ENCODE assay signal across 24 mouse cellular contexts in the genomic region with DNA sequence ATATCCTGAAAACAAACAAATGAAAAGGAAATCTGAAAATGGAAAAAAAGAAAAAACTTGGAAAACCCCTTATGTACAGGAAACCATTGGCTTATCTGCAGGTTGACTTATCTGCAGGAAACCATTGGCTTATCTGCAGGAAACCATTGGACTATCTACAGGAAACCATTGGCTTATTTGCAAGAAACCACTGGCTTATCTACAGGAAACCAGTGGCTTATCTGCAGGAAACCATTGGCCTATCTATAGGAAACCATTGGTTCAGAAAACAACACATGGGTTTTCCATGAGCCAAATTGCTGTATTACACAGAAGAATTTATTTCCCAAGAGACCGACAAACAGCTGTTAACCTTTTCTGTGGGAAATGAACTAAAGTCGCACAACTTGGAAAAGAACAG. TPM values are rescaled to one million over a fixed set of nuclear protein-coding genes. Genes with fewer than 3 reads are reported as not detected.
A peak's percentile ranks its signal among the peaks of the same experiment; 100 is the strongest.
DNase-seq lines count a peak whose midpoint lies in the region; ATAC-seq and TF ChIP-seq lines count a peak whose summit lies in the region.
"Had no signal": no experiment of that assay in that cellular context is flagged by ENCODE, and none has a peak within 500 bp of the region (broad histone marks: within the 10 kb centered on the region; RNA-seq: fewer than 3 reads in every experiment).

No protein-coding gene starts in this region.

- no peak overlapping the region for H3K9ac ChIP-seq in heart, embryonic 12.5 days
- H3K9ac ChIP-seq: forebrain, embryonic 12.5 days; heart, embryonic 15.5 days; limb, embryonic 13.5 days; liver, embryonic 15.5 days; midbrain, embryonic 13.5 days; neural tube, embryonic 15.5 days had no signal

- H3K4me1 ChIP-seq in heart, embryonic 12.5 days (replicated peaks), result no peaks in the 10 kb centered on the region
- H3K4me1 ChIP-seq in kidney, adult 2 months (ENCODE audit: control insufficient read depth, insufficient read depth, low read length), result no peaks in the 10 kb centered on the region
- H3K4me1 ChIP-seq: forebrain, embryonic 12.5 days; heart, embryonic 15.5 days; limb, embryonic 13.5 days; liver, embryonic 15.5 days had no signal

- WGBS in heart, embryonic 12.5 days, result 67% methylated on average over 2 of the region's 2 CpGs
- 53% methylated on average over 2 of the region's 2 CpGs for WGBS in kidney, adult 2 months

- DNase-seq in heart, adult 11 months, result peak; percentile 96
- DNase-seq in kidney, adult 2 months, result peak; percentile 67
- no peak for DNase-seq in kidney, adult 18-20 months
- DNase-seq in lung, postnatal 10 days, result peak; percentile 25
- DNase-seq in lung, postnatal 4 days, result no peak
- no peak for DNase-seq in gastrocnemius, postnatal 4 days (ENCODE audit: low spot score in 2 of 2)
- DNase-seq: adrenal gland, postnatal 10 days; cerebellum, adult 18-20 months; gastrocnemius, postnatal 10 days; layer of hippocampus, adult 9-11 months; right cerebral cortex, postnatal 25 days; thymus, postnatal 36 days had no signal

- peaks cover 11% of the 10 kb centered on the region; the same call in 1 of the 2 replicates for H3K27me3 ChIP-seq in heart, embryonic 12.5 days (replicated peaks)
- H3K27me3 ChIP-seq in kidney, adult 2 months (replicated peaks; ENCODE audit: control insufficient read depth, insufficient read depth, low read length), result no peaks in the 10 kb centered on the region
- H3K27me3 ChIP-seq: forebrain, embryonic 12.5 days; limb, embryonic 13.5 days; liver, embryonic 15.5 days; midbrain, embryonic 13.5 days; neural tube, embryonic 15.5 days had no signal

- no peak overlapping the region for H3K27ac ChIP-seq in heart, embryonic 12.5 days (ENCODE audit: poor library complexity, severe bottlenecking)
- H3K27ac ChIP-seq in kidney, adult 2 months (ENCODE audit: insufficient read depth, low read depth, low read length), result no peak overlapping the region
- H3K27ac ChIP-seq: forebrain, embryonic 12.5 days; heart, embryonic 15.5 days; hindbrain, postnatal 0 days; limb, embryonic 13.5 days; liver, embryonic 15.5 days; midbrain, embryonic 13.5 days; neural tube, embryonic 15.5 days had no signal

- no peaks in the 10 kb centered on the region for H3K36me3 ChIP-seq in heart, embryonic 12.5 days
- H3K36me3 ChIP-seq in kidney, adult 2 months (ENCODE audit: control insufficient read depth, insufficient read depth, low read length), result no peaks in the 10 kb centered on the region
- H3K36me3 ChIP-seq: forebrain, embryonic 12.5 days; heart, embryonic 15.5 days; limb, embryonic 13.5 days; liver, embryonic 15.5 days; midbrain, embryonic 13.5 days; neural tube, embryonic 15.5 days had no signal

- TF ChIP-seq POLR2A in kidney, adult 2 months (IDR thresholded peaks at IDR 0.05; ENCODE audit: low read depth, low read length), result no peak

- TF ChIP-seq CTCF in kidney, adult 2 months (conservative IDR thresholded peaks at IDR 0.05; ENCODE audit: insufficient read depth, insufficient read length, low read depth, low read length), result no peak

- H3K9me3 ChIP-seq in heart, embryonic 12.5 days (replicated peaks), result no peaks in the 10 kb centered on the region
- H3K9me3 ChIP-seq: forebrain, embryonic 12.5 days; heart, embryonic 15.5 days; limb, embryonic 13.5 days; liver, embryonic 15.5 days; midbrain, embryonic 13.5 days; neural tube, embryonic 15.5 days had no signal

- ATAC-seq in heart, embryonic 12.5 days (ENCODE audit: insufficient number of reproducible peaks, low FRiP score), result no peak
- ATAC-seq: hindbrain, postnatal 0 days; midbrain, embryonic 13.5 days had no signal

- H3K4me3 ChIP-seq in heart, embryonic 12.5 days, result no peak overlapping the region
- H3K4me3 ChIP-seq in kidney, adult 2 months (ENCODE audit: insufficient read depth, low read depth, low read length), result no peak overlapping the region
- H3K4me3 ChIP-seq: forebrain, embryonic 12.5 days; heart, embryonic 15.5 days; limb, embryonic 13.5 days; liver, embryonic 15.5 days; midbrain, embryonic 13.5 days; myocyte; neural tube, embryonic 15.5 days had no signal

- H3K4me2 ChIP-seq in heart, embryonic 12.5 days, result no peak overlapping the region
- H3K4me2 ChIP-seq: forebrain, embryonic 12.5 days; heart, embryonic 15.5 days; limb, embryonic 13.5 days; liver, embryonic 15.5 days; midbrain, embryonic 13.5 days; neural tube, embryonic 15.5 days had no signal

RNA-seq across cellular contexts. Expression of gene Olfr1378, which starts 1.4 kb away (rescaled TPM):
- polyA plus RNA-seq in heart, embryonic 12.5 days (2016; fragmentation: Nextera tagmentation; extraction: Ambion mirVana), result not detected in 2 replicates
- polyA plus RNA-seq in kidney, adult 2 months (2012; rRNA removed), result not detected in 2 replicates
- total RNA-seq in gastrocnemius, postnatal 4 days (2021), result not detected
- total RNA-seq: adrenal gland, postnatal 10 days; gastrocnemius, postnatal 10 days; hindbrain, postnatal 0 days; megakaryocyte progenitor cell, adult 5-6 weeks had no signal
- polyA plus RNA-seq: forebrain, embryonic 12.5 days; frontal cortex, adult 2 months; heart, embryonic 15.5 days; hindbrain, postnatal 0 days; kidney, embryonic 16.5 days; liver, embryonic 15.5 days; midbrain, embryonic 13.5 days; myocyte; neural tube, embryonic 15.5 days had no signal

RNA-seq across cellular contexts. Expression of gene Prop1, which starts 11.3 kb away (rescaled TPM):
- not detected in 2 replicates for polyA plus RNA-seq in heart, embryonic 12.5 days (2016; fragmentation: Nextera tagmentation; extraction: Ambion mirVana)
- polyA plus RNA-seq in kidney, adult 2 months (2012; rRNA removed), result not detected in 2 replicates
- not detected for total RNA-seq in gastrocnemius, postnatal 4 days (2021)
- total RNA-seq: adrenal gland, postnatal 10 days; gastrocnemius, postnatal 10 days; hindbrain, postnatal 0 days; megakaryocyte progenitor cell, adult 5-6 weeks had no signal
- polyA plus RNA-seq: forebrain, embryonic 12.5 days; frontal cortex, adult 2 months; heart, embryonic 15.5 days; hindbrain, postnatal 0 days; kidney, embryonic 16.5 days; limb, embryonic 13.5 days; liver, embryonic 15.5 days; midbrain, embryonic 13.5 days; myocyte; neural tube, embryonic 15.5 days had no signal

RNA-seq across cellular contexts. Expression of gene Olfr1377, which starts 16.9 kb away (rescaled TPM):
- not detected in 2 replicates for polyA plus RNA-seq in heart, embryonic 12.5 days (2016; fragmentation: Nextera tagmentation; extraction: Ambion mirVana)
- polyA plus RNA-seq in kidney, adult 2 months (2012; rRNA removed), result not detected in 2 replicates
- total RNA-seq in gastrocnemius, postnatal 4 days (2021), result not detected
- total RNA-seq: adrenal gland, postnatal 10 days; gastrocnemius, postnatal 10 days; hindbrain, postnatal 0 days; megakaryocyte progenitor cell, adult 5-6 weeks had no signal
- polyA plus RNA-seq: forebrain, embryonic 12.5 days; frontal cortex, adult 2 months; heart, embryonic 15.5 days; hindbrain, postnatal 0 days; kidney, embryonic 16.5 days; limb, embryonic 13.5 days; liver, embryonic 15.5 days; midbrain, embryonic 13.5 days; myocyte; neural tube, embryonic 15.5 days had no signal

RNA-seq across cellular contexts. Expression of gene 4933414I15Rik, which starts 21.3 kb away (rescaled TPM):
- not detected in 2 replicates for polyA plus RNA-seq in heart, embryonic 12.5 days (2016; fragmentation: Nextera tagmentation; extraction: Ambion mirVana)
- polyA plus RNA-seq in kidney, adult 2 months (2012; rRNA removed), result not detected in 2 replicates
- total RNA-seq in gastrocnemius, postnatal 4 days (2021), result not detected
- total RNA-seq: adrenal gland, postnatal 10 days; gastrocnemius, postnatal 10 days; hindbrain, postnatal 0 days; megakaryocyte progenitor cell, adult 5-6 weeks had no signal
- polyA plus RNA-seq: forebrain, embryonic 12.5 days; frontal cortex, adult 2 months; heart, embryonic 15.5 days; hindbrain, postnatal 0 days; kidney, embryonic 16.5 days; limb, embryonic 13.5 days; liver, embryonic 15.5 days; midbrain, embryonic 13.5 days; myocyte; neural tube, embryonic 15.5 days had no signal

RNA-seq across cellular contexts. Expression of gene Zfp354b, which starts 33.5 kb away (rescaled TPM):
- 0.60 and 1.1 TPM in 2 replicates for polyA plus RNA-seq in heart, embryonic 12.5 days (2016; fragmentation: Nextera tagmentation; extraction: Ambion mirVana)
- 0.49 and 0.75 TPM in 2 replicates for polyA plus RNA-seq in kidney, adult 2 months (2012; rRNA removed)
- total RNA-seq in gastrocnemius, postnatal 4 days (2021), result 1 to 10 TPM; 1.8 TPM
- total RNA-seq: megakaryocyte progenitor cell, adult 5-6 weeks had no signal

Comparison
In these comparisons a context has a peak if more than half of its experiments do, and no peak if none do; other contexts are left out.
1. DNase-seq: peak in heart, adult 11 months (single experiment), kidney, adult 2 months (single experiment) and lung, postnatal 10 days (single experiment); none in kidney, adult 18-20 months (single experiment), lung, postnatal 4 days (0 of 2) and gastrocnemius, postnatal 4 days (0 of 2).